Mouse (Mus musculus) cortical plate, adult 2 months (tissue): ENCODE measurements around the gene Morc2a.

ENCODE experiments used
- CTCF ChIP-seq: fragments of 200-500 bp; IDR thresholded peaks from 2 replicates; pipeline ENCODE4 v1.5.1; 2011; ENCODE audit warnings: mild to moderate bottlenecking, control low read depth, low read length; ENCODE audit not compliant: insufficient read depth; ENCODE audit errors: extremely low read depth
- POLR2A ChIP-seq: fragments of 200-500 bp; IDR thresholded peaks from 2 replicates; pipeline ENCODE4 v1.6.1; 2011; ENCODE audit warnings: mild to moderate bottlenecking, low read length, control low read depth; ENCODE audit not compliant: insufficient read depth; ENCODE audit errors: extremely low read depth

DNA sequence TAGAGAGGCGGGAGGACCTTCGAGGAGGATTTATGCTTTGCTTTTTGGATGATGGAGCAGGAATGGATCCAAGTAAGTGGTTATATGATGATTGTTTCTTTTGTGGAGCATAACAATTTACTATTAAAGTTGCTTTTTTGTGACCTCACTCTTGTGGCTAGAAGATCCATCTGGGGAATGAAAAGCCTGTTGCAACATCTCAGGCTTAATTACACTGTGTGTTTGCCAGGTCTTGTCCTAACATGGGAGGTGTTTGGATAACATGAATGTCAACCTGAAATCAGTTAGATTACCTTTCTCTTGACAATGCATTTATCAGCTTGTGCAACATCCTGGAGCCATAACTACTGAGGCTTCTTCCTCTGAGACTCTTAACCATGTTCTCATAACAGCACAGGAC is 19.8 kb downstream of the Morc2a start:
- TF ChIP-seq CTCF = no peak
- TF ChIP-seq POLR2A = no peak
